8 mouse cellular contexts compared by ENCODE assay signal in the genomic region with DNA sequence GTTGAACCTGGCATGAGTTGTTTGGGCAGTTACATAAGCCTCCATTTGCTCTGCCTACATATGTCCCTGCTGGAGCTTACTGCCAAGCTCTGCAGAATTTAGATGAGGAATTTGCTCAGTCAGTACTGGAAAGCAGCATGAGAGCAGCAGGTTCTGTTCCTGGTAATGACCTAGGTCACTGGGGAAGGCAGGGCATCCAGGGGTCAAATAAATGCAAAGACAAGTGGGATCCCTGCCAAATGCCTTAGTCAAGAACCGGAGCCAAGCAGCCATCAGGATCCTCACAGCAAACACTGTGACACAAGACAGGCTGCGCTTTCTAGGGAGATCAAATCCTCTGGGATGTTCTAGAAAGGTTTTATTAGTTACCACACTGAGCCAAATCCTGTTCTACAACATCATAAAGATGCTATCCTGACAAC.
DNase-seq lines count a peak whose midpoint lies in the region; ATAC-seq and TF ChIP-seq lines count a peak whose summit lies in the region.

No protein-coding gene starts in this region.

- WGBS in lung, postnatal 0 days, result 28% methylated on average over 2 of the region's 2 CpGs
- WGBS in forebrain, postnatal 0 days, result 35% methylated on average over 2 of the region's 2 CpGs

- H3K27me3 ChIP-seq in lung, postnatal 0 days (replicated peaks; ENCODE audit: insufficient read depth, low read length), result no peaks in the 10 kb centered on the region
- no peaks in the 10 kb centered on the region for H3K27me3 ChIP-seq in forebrain, postnatal 0 days (ENCODE audit: insufficient read depth, low read length)

- peak; percentile 30; the same call in 1 of the 2 replicates for ATAC-seq in lung, postnatal 0 days
- peak; percentile 80 for ATAC-seq in forebrain, postnatal 0 days
- no peak for ATAC-seq in granulocyte monocyte progenitor cell, adult 5-6 weeks (replicated peaks; ENCODE audit: poor library complexity, severe bottlenecking)

- DNase-seq in lung, postnatal 0 days (ENCODE audit: low spot score), result peak; percentile 24
- no peak for DNase-seq in lung, adult 18-20 months
- peak; percentile 47 for DNase-seq in forebrain, postnatal 0 days
- DNase-seq in kidney, postnatal 4 days, result peak; percentile 71 to 80
- DNase-seq in neural tube, embryonic 10.5 days (ENCODE audit: extremely low spot score, low spot score), result peak; percentile 30
- no peak for DNase-seq in gastrocnemius, postnatal 36 days
- no peak for DNase-seq in urinary bladder, adult 18-20 months (ENCODE audit: low spot score in 2 of 2)

- H3K4me1 ChIP-seq in lung, postnatal 0 days (ENCODE audit: insufficient read depth, low read depth, low read length), result no peaks in the 10 kb centered on the region
- no peaks in the 10 kb centered on the region for H3K4me1 ChIP-seq in forebrain, postnatal 0 days (ENCODE audit: insufficient read depth)

- H3K27ac ChIP-seq in lung, postnatal 0 days (ENCODE audit: low read length), result no peak overlapping the region
- H3K27ac ChIP-seq in forebrain, postnatal 0 days (ENCODE audit: low read depth, low read length), result no peak overlapping the region

- no peaks in the 10 kb centered on the region for H3K9me3 ChIP-seq in lung, postnatal 0 days (ENCODE audit: low read length)
- no peaks in the 10 kb centered on the region for H3K9me3 ChIP-seq in forebrain, postnatal 0 days (ENCODE audit: low read length)

- no peak overlapping the region for H3K9ac ChIP-seq in lung, postnatal 0 days (replicated peaks; ENCODE audit: low read depth)
- H3K9ac ChIP-seq in forebrain, postnatal 0 days, result no peak overlapping the region

- intact Hi-C loops in gastrocnemius, postnatal 36 days (cut with DNase I), result no loop called here

- no peak for TF ChIP-seq CTCF in lung, postnatal 0 days (IDR thresholded peaks at IDR 0.05)
- TF ChIP-seq CTCF in forebrain, postnatal 0 days (IDR thresholded peaks at IDR 0.05; ENCODE audit: low read depth), result no peak

- H3K4me3 ChIP-seq in lung, postnatal 0 days (ENCODE audit: low read depth, low read length), result no peak overlapping the region
- H3K4me3 ChIP-seq in forebrain, postnatal 0 days (ENCODE audit: low read depth, low read length), result no peak overlapping the region

- no peak for TF ChIP-seq EP300 in lung, postnatal 0 days (IDR thresholded peaks at IDR 0.05)

- H3K36me3 ChIP-seq in lung, postnatal 0 days (ENCODE audit: insufficient read depth, low read length), result no peaks in the 10 kb centered on the region
- H3K36me3 ChIP-seq in forebrain, postnatal 0 days (ENCODE audit: insufficient read depth), result no peaks in the 10 kb centered on the region

- H3K4me2 ChIP-seq in lung, postnatal 0 days (replicated peaks; ENCODE audit: low read depth, low read length), result no peak overlapping the region
- H3K4me2 ChIP-seq in forebrain, postnatal 0 days (ENCODE audit: low read depth), result no peak overlapping the region

Comparison
In these comparisons a context has a peak if more than half of its experiments do, and no peak if none do; other contexts are left out.
1. DNase-seq: peak in lung, postnatal 0 days (single experiment), forebrain, postnatal 0 days (single experiment), kidney, postnatal 4 days (2 of 2) and neural tube, embryonic 10.5 days (single experiment); none in lung, adult 18-20 months (0 of 2), gastrocnemius, postnatal 36 days (0 of 2) and urinary bladder, adult 18-20 months (0 of 2).